Mouse (Mus musculus): ENCODE data around the gene Bcap29. TPM values are rescaled to one million over a fixed set of nuclear protein-coding genes. Genes with fewer than 3 reads are reported as not detected.
"Not testable (repeated sequence)": the region's sequence is repeated elsewhere in the genome, so short reads cannot be mapped to it uniquely, and the experiment has no call there.

The Bcap29 gene
- total RNA-seq, 2 experiments from 2014 or later: 36.3 to 36.9 TPM

GRCm38 (mm10) chr12:31574506-31574905 is 60.0 kb downstream of the Bcap29 start:
- no peak for DNase-seq (ENCODE audit: extremely low spot score in 1 of 2, low spot score in 2 of 2)
- TF ChIP-seq CTCF (IDR thresholded peaks at IDR 0.05): no peak
- Histone ChIP-seq H3K4me3 (no peak overlapping the region), H3K27ac (no peak overlapping the region)
- intact Hi-C loops (cut with DNase I): no loop called here

GRCm38 (mm10) chr12:31569784-31570183 is 64.7 kb downstream of the Bcap29 start:
- no peak overlapping the region for H3K4me3 ChIP-seq
- no peak overlapping the region for H3K27ac ChIP-seq
- intact Hi-C loops (cut with DNase I): no loop called here
- no peak for TF ChIP-seq CTCF (IDR thresholded peaks at IDR 0.05)
- DNase-seq (ENCODE audit: extremely low spot score in 1 of 2, low spot score in 2 of 2): no peak

- Histone ChIP-seq H3K4me3 (no peak overlapping the region), H3K27ac (no peak overlapping the region)
- no peak for TF ChIP-seq CTCF (IDR thresholded peaks at IDR 0.05)
- no peak for DNase-seq (ENCODE audit: extremely low spot score in 1 of 2, low spot score in 2 of 2)
- intact Hi-C loops (cut with DNase I): no loop called here
Observed at GRCm38 (mm10) chr12:31568661-31569060, 65.8 kb downstream of the Bcap29 start.

GRCm38 (mm10) chr12:31567535-31567934 is 66.9 kb downstream of the Bcap29 start:
- H3K27ac ChIP-seq; intact Hi-C loops (cut with DNase I); DNase-seq (ENCODE audit: extremely low spot score in 1 of 2, low spot score in 2 of 2): not testable (repeated sequence)
- H3K4me3 ChIP-seq: peak overlapping the region; percentile 16; the same call in 1 of the 2 replicates

- no peak for TF ChIP-seq CTCF (IDR thresholded peaks at IDR 0.05)
- intact Hi-C loops (cut with DNase I): no loop called here
- H3K27ac ChIP-seq: no peak overlapping the region
- DNase-seq (ENCODE audit: extremely low spot score in 1 of 2, low spot score in 2 of 2): no peak
- no peak overlapping the region for H3K4me3 ChIP-seq
Observed at GRCm38 (mm10) chr12:31560712-31561111, 73.7 kb downstream of the Bcap29 start.

GRCm38 (mm10) chr12:31560002-31560401 is 74.5 kb downstream of the Bcap29 start:
- Histone ChIP-seq H3K27ac (no peak overlapping the region), H3K4me3 (peak overlapping the region; percentile 59)
- TF ChIP-seq CTCF (IDR thresholded peaks at IDR 0.05): no peak
- no peak for DNase-seq (ENCODE audit: extremely low spot score in 1 of 2, low spot score in 2 of 2)
- intact Hi-C loops (cut with DNase I): no loop called here

GRCm38 (mm10) chr12:31554371-31554770 is 80.1 kb downstream of the Bcap29 start:
- no peak for TF ChIP-seq CTCF (IDR thresholded peaks at IDR 0.05)
- no peak overlapping the region for H3K27ac ChIP-seq
- intact Hi-C loops (cut with DNase I): no loop called here
- H3K4me3 ChIP-seq: no peak overlapping the region
- no peak for DNase-seq (ENCODE audit: extremely low spot score in 1 of 2, low spot score in 2 of 2)

- no peak overlapping the region for H3K27ac ChIP-seq
- DNase-seq (ENCODE audit: extremely low spot score in 1 of 2, low spot score in 2 of 2): no peak
- intact Hi-C loops (cut with DNase I): no loop called here
- H3K4me3 ChIP-seq: no peak overlapping the region
- TF ChIP-seq CTCF (IDR thresholded peaks at IDR 0.05): no peak
Observed at GRCm38 (mm10) chr12:31551252-31551651, 83.2 kb downstream of the Bcap29 start.

- no peak for DNase-seq (ENCODE audit: extremely low spot score in 1 of 2, low spot score in 2 of 2)
- Histone ChIP-seq H3K4me3 (no peak overlapping the region), H3K27ac (no peak overlapping the region)
- intact Hi-C loops (cut with DNase I): no loop called here
- TF ChIP-seq CTCF (IDR thresholded peaks at IDR 0.05): no peak
Observed at GRCm38 (mm10) chr12:31546061-31546460, 88.4 kb downstream of the Bcap29 start.

GRCm38 (mm10) chr12:31545219-31545618 is 89.2 kb downstream of the Bcap29 start:
- intact Hi-C loops (cut with DNase I): no loop called here
- no peak overlapping the region for H3K4me3 ChIP-seq
- TF ChIP-seq CTCF (IDR thresholded peaks at IDR 0.05): no peak
- no peak for DNase-seq (ENCODE audit: extremely low spot score in 1 of 2, low spot score in 2 of 2)
- no peak overlapping the region for H3K27ac ChIP-seq

- no peak for TF ChIP-seq CTCF (IDR thresholded peaks at IDR 0.05)
- no peak for DNase-seq (ENCODE audit: extremely low spot score in 1 of 2, low spot score in 2 of 2)
- intact Hi-C loops (cut with DNase I): no loop called here
Observed at GRCm38 (mm10) chr12:31541541-31541940, 92.9 kb downstream of the Bcap29 start.

More at GRCm38 (mm10) chr12:31541541-31541940, 92.9 kb downstream of the Bcap29 start:
- no peak overlapping the region for H3K4me3 ChIP-seq
- H3K27ac ChIP-seq: no peak overlapping the region

Other genes with a start within 250 kb of the Bcap29 start
- under 1 TPM in 1 of 2 experiments, not detected in 1; 0.38 TPM for gene Slc26a3, start 243.8 kb downstream of the Bcap29 start, total RNA-seq (2021)
- gene Cbll1, start 135.0 kb downstream of the Bcap29 start, total RNA-seq (2021): 10 to 100 TPM; 22.2 to 24.1 TPM
- 1 to 10 TPM; 2.7 to 3.2 TPM for gene Slc26a4, start 74.7 kb downstream of the Bcap29 start, total RNA-seq (2021)
- 1 to 10 TPM; 7.5 to 8.1 TPM for gene Dus4l, start 20.2 kb upstream of the Bcap29 start, total RNA-seq (2021)
- 10 to 100 TPM; 44.4 to 46.8 TPM for gene Cog5, start 20.2 kb upstream of the Bcap29 start, total RNA-seq (2021)
- gene Gpr22, start 79.3 kb upstream of the Bcap29 start, total RNA-seq (2021): 10 to 100 TPM; 49.5 to 54.4 TPM